ENCODE assay signal across 8 mouse cellular contexts in genomic region chr15:102072963-102073558, GRCm38 (mm10). TPM values are rescaled to one million over a fixed set of nuclear protein-coding genes. Genes with fewer than 3 reads are reported as not detected.
DNase-seq lines count a peak whose midpoint lies in the region; ATAC-seq and TF ChIP-seq lines count a peak whose summit lies in the region.

No protein-coding gene starts in this region.

- TF ChIP-seq EP300 in stomach, postnatal 0 days (optimal IDR thresholded peaks at IDR 0.05): no peak

- DNase-seq in gastrocnemius, adult 2 months: no peak
- DNase-seq in gastrocnemius, postnatal 36 days: no peak
- DNase-seq in thymus, adult 2 months: no peak
- DNase-seq in thymus, postnatal 4 days: no peak
- no peak for DNase-seq in liver, embryonic 11.5 days (ENCODE audit: low spot score)
- DNase-seq in stomach, postnatal 0 days (ENCODE audit: low spot score): no peak
- DNase-seq in natural killer cell, adult 2 months (ENCODE audit: low spot score in 2 of 2): no peak
- no peak for DNase-seq in embryo, embryonic 11 days

- no peaks in the 10 kb centered on the region for H3K36me3 ChIP-seq in thymus, adult 2 months (ENCODE audit: control insufficient read depth, insufficient read depth, low read length)
- no peaks in the 10 kb centered on the region; the same call in 1 of the 2 replicates for H3K36me3 ChIP-seq in liver, embryonic 11.5 days (ENCODE audit: control insufficient read depth, insufficient read depth, low read length)
- no peaks in the 10 kb centered on the region for H3K36me3 ChIP-seq in stomach, postnatal 0 days (ENCODE audit: control insufficient read depth, insufficient read depth, low read length)

- TF ChIP-seq POLR2A in thymus, adult 2 months (IDR thresholded peaks at IDR 0.05; ENCODE audit: control insufficient read depth, extremely low read depth, insufficient read depth, low read length, poor library complexity): no peak

- intact Hi-C loops in gastrocnemius, adult 2 months (cut with DNase I): loop anchor here (5.0 to 10.0 kb wide), 2 partner anchors 751 to 1458 kb away; partner anchors contain the start of gene Dazap2
- intact Hi-C loops in gastrocnemius, postnatal 36 days (cut with DNase I): loop anchor here (10.0 kb wide), 1 partner anchor 848 kb away; the partner anchor contains the start of gene Grasp

- H3K4me3 ChIP-seq in gastrocnemius, adult 2 months: peak overlapping the region; percentile 90
- H3K4me3 ChIP-seq in thymus, adult 2 months (ENCODE audit: control insufficient read depth, insufficient read depth, low read length): peak overlapping the region; percentile 72
- peak overlapping the region; percentile 90 for H3K4me3 ChIP-seq in liver, embryonic 11.5 days (ENCODE audit: low read depth, low read length)
- H3K4me3 ChIP-seq in stomach, postnatal 0 days (ENCODE audit: low read depth, low read length): peak overlapping the region; percentile 94

- peak overlapping the region; percentile 31; the same call in 1 of the 2 replicates for H3K9ac ChIP-seq in liver, embryonic 11.5 days (ENCODE audit: low read depth, low read length)
- 0 out of 2 replicates have a peak overlapping the region, but pooled peaks have one; percentile 23 for H3K9ac ChIP-seq in stomach, postnatal 0 days (ENCODE audit: low read length)

- ATAC-seq in liver, embryonic 11.5 days (replicated peaks; ENCODE audit: low FRiP score): peak; percentile 6
- ATAC-seq in stomach, postnatal 0 days (ENCODE audit: low FRiP score, low TSS enrichment): peak; percentile 5; the same call in 1 of the 2 replicates

- H3K4me1 ChIP-seq in thymus, adult 2 months (replicated peaks; ENCODE audit: control insufficient read depth, insufficient read depth, low read length): peaks cover 12% of the 10 kb centered on the region
- H3K4me1 ChIP-seq in liver, embryonic 11.5 days (replicated peaks; ENCODE audit: control insufficient read depth, insufficient read depth, low read length): peaks cover 15% of the 10 kb centered on the region
- 0 out of 2 replicates have a peak, but pooled peaks cover 2% of the 10 kb centered on the region for H3K4me1 ChIP-seq in stomach, postnatal 0 days (replicated peaks; ENCODE audit: control insufficient read depth, insufficient read depth)

- no peak for TF ChIP-seq CTCF in gastrocnemius, adult 2 months (IDR thresholded peaks at IDR 0.05)
- no peak for TF ChIP-seq CTCF in thymus, adult 2 months (IDR thresholded peaks at IDR 0.05; ENCODE audit: borderline replicate concordance, control insufficient read depth, extremely low read depth, insufficient read depth, low read length, poor library complexity)
- TF ChIP-seq CTCF in stomach, postnatal 0 days (IDR thresholded peaks at IDR 0.05; ENCODE audit: low read depth): no peak

- H3K27me3 ChIP-seq in thymus, adult 2 months (ENCODE audit: control insufficient read depth, insufficient read depth, low read length): no peaks in the 10 kb centered on the region
- no peaks in the 10 kb centered on the region for H3K27me3 ChIP-seq in liver, embryonic 11.5 days (replicated peaks; ENCODE audit: control insufficient read depth, insufficient read depth, low read length)
- no peaks in the 10 kb centered on the region for H3K27me3 ChIP-seq in stomach, postnatal 0 days (ENCODE audit: control insufficient read depth, insufficient read depth, low read length)

- WGBS in thymus, adult 2 months: 17% methylated on average over 6 of the region's 6 CpGs
- WGBS in liver, embryonic 11.5 days: 15% methylated on average over 6 of the region's 6 CpGs
- WGBS in stomach, postnatal 0 days: 14% methylated on average over 6 of the region's 6 CpGs

- peak overlapping the region; percentile 62 for H3K4me2 ChIP-seq in liver, embryonic 11.5 days
- peak overlapping the region; percentile 51 for H3K4me2 ChIP-seq in stomach, postnatal 0 days (replicated peaks; ENCODE audit: low read depth)

- H3K27ac ChIP-seq in gastrocnemius, adult 2 months: peak overlapping the region; percentile 98
- H3K27ac ChIP-seq in thymus, adult 2 months (ENCODE audit: control insufficient read depth, insufficient read depth, low read length): no peak overlapping the region
- no peak overlapping the region for H3K27ac ChIP-seq in liver, embryonic 11.5 days (ENCODE audit: low read depth, low read length)
- H3K27ac ChIP-seq in stomach, postnatal 0 days (replicated peaks): peak overlapping the region; percentile 69

- no peaks in the 10 kb centered on the region for H3K9me3 ChIP-seq in liver, embryonic 11.5 days (ENCODE audit: control insufficient read depth, low read length)
- H3K9me3 ChIP-seq in stomach, postnatal 0 days (ENCODE audit: control insufficient read depth, low read length): no peaks in the 10 kb centered on the region

RNA-seq across cellular contexts. Expression of gene Eif4b, which starts 0.5 kb away (rescaled TPM):
- 100 to 1,000 TPM; 187 to 246 TPM for total RNA-seq in gastrocnemius, adult 2 months (2021)
- total RNA-seq in gastrocnemius, postnatal 36 days (2021): 100 to 1,000 TPM; 148 to 169 TPM
- polyA plus RNA-seq in thymus, adult 2 months (2012; rRNA removed): 99.3 and 108 TPM in 2 replicates
- 154 and 162 TPM in 2 replicates for polyA plus RNA-seq in liver, embryonic 11.5 days (2014; fragmentation: Nextera tagmentation; extraction: Ambion mirVana)
- polyA plus RNA-seq in stomach, postnatal 0 days (2015; fragmentation: Nextera tagmentation; extraction: Ambion mirVana): 46.5 and 48.4 TPM in 2 replicates

RNA-seq across cellular contexts. Expression of gene Tns2, which starts 27.2 kb away (rescaled TPM):
- 10 to 100 TPM; 39.1 to 44.1 TPM for total RNA-seq in gastrocnemius, adult 2 months (2021)
- total RNA-seq in gastrocnemius, postnatal 36 days (2021): 10 to 100 TPM; 34.7 to 36.0 TPM
- polyA plus RNA-seq in thymus, adult 2 months (2012; rRNA removed): 15.9 and 26.4 TPM in 2 replicates
- polyA plus RNA-seq in liver, embryonic 11.5 days (2014; fragmentation: Nextera tagmentation; extraction: Ambion mirVana): 13.2 and 17.8 TPM in 2 replicates
- polyA plus RNA-seq in stomach, postnatal 0 days (2015; fragmentation: Nextera tagmentation; extraction: Ambion mirVana): 11.9 and 15.5 TPM in 2 replicates

RNA-seq across cellular contexts. Expression of gene Krt18, which starts 45.1 kb away (rescaled TPM):
- total RNA-seq in gastrocnemius, adult 2 months (2021): under 1 TPM in 1 of 2 experiments, not detected in 1; 0.33 TPM
- total RNA-seq in gastrocnemius, postnatal 36 days (2021): 1 to 10 TPM in 1 of 2 experiments, not detected in 1; 1.3 TPM
- polyA plus RNA-seq in thymus, adult 2 months (2012; rRNA removed): 197 and 219 TPM in 2 replicates
- polyA plus RNA-seq in liver, embryonic 11.5 days (2014; fragmentation: Nextera tagmentation; extraction: Ambion mirVana): 110 and 113 TPM in 2 replicates
- polyA plus RNA-seq in stomach, postnatal 0 days (2015; fragmentation: Nextera tagmentation; extraction: Ambion mirVana): 715 and 753 TPM in 2 replicates

Comparison
In these comparisons a context has a peak if more than half of its experiments do, and no peak if none do; other contexts are left out.
1. H3K27ac ChIP-seq: peak in gastrocnemius, adult 2 months (single experiment) and stomach, postnatal 0 days (single experiment); none in thymus, adult 2 months (single experiment) and liver, embryonic 11.5 days (single experiment).
2. Peak in every context shown above with its lines, with median percentiles within 50 percentile points of each other: H3K4me3 ChIP-seq.